Mouse (Mus musculus): Measurements from ENCODE around the gene Spock3. TPM values are rescaled to one million over a fixed set of nuclear protein-coding genes. Genes with fewer than 3 reads are reported as not detected.

Gene Spock3
- total RNA-seq, 2 experiments from 2014 or later, result 0.18 to 0.33 TPM

GRCm38 (mm10) chr8:63169956-63170355 lies 219.1 kb downstream of the Spock3 start:
- intact Hi-C loops (cut with DNase I), result no loop called here
- no peak for DNase-seq
- TF ChIP-seq CTCF (IDR thresholded peaks at IDR 0.05), result no peak
- no peak overlapping the region for H3K27ac ChIP-seq
- no peak overlapping the region for H3K4me3 ChIP-seq

GRCm38 (mm10) chr8:63181272-63181671 lies 230.5 kb downstream of the Spock3 start:
- Histone ChIP-seq H3K4me3 (no peak overlapping the region), H3K27ac (no peak overlapping the region)
- no peak for DNase-seq
- intact Hi-C loops (cut with DNase I), result no loop called here
- no peak for TF ChIP-seq CTCF (IDR thresholded peaks at IDR 0.05)

GRCm38 (mm10) chr8:63258812-63259385 lies 308.1 kb downstream of the Spock3 start:
- intact Hi-C loops (cut with DNase I), result no loop called here

GRCm38 (mm10) chr8:63262516-63262915 lies 311.7 kb downstream of the Spock3 start:
- H3K4me3 ChIP-seq, result no peak overlapping the region
- TF ChIP-seq CTCF (IDR thresholded peaks at IDR 0.05), result no peak
- DNase-seq, result no peak
- intact Hi-C loops (cut with DNase I), result no loop called here
- no peak overlapping the region for H3K27ac ChIP-seq

More at GRCm38 (mm10) chr8:63258812-63259385, 308.1 kb downstream of the Spock3 start:
- H3K27ac ChIP-seq, result no peak overlapping the region
- no peak for DNase-seq
- no peak overlapping the region for H3K4me3 ChIP-seq
- no peak for TF ChIP-seq CTCF (IDR thresholded peaks at IDR 0.05)

GRCm38 (mm10) chr8:63335366-63335765 lies 384.6 kb downstream of the Spock3 start:
- DNase-seq, result no peak
- intact Hi-C loops (cut with DNase I), result no loop called here
- no peak for TF ChIP-seq CTCF (IDR thresholded peaks at IDR 0.05)
- Histone ChIP-seq H3K27ac (no peak overlapping the region), H3K4me3 (no peak overlapping the region)

- intact Hi-C loops (cut with DNase I), result no loop called here
- DNase-seq, result no peak
- Histone ChIP-seq H3K27ac (no peak overlapping the region), H3K4me3 (no peak overlapping the region)
- TF ChIP-seq CTCF (IDR thresholded peaks at IDR 0.05), result no peak
Measured at GRCm38 (mm10) chr8:63368580-63368979, 417.8 kb downstream of the Spock3 start.

- no peak overlapping the region for H3K4me3 ChIP-seq
- no peak overlapping the region for H3K27ac ChIP-seq
- intact Hi-C loops (cut with DNase I), result no loop called here
- no peak for TF ChIP-seq CTCF (IDR thresholded peaks at IDR 0.05)
- DNase-seq, result no peak
Measured at GRCm38 (mm10) chr8:63397659-63398058, 446.9 kb downstream of the Spock3 start.
